Mouse (Mus musculus) c-Kit-positive CD71-negative TER-119-negative erythroid progenitor cells, embryonic 14.5 days (primary cell): ENCODE data around the gene Rnf39.
A peak's percentile ranks its signal among the peaks of the same experiment; 100 is the strongest.
"Not testable (repeated sequence)": the region's sequence is repeated elsewhere in the genome, so short reads cannot be mapped to it uniquely, and the experiment has no call there.

Experiments
- DNase-seq: peaks from one replicate; pipeline ENCODE4 v3.0.0-alpha.2; 2013; ENCODE audit warnings: low read depth

The Rnf39 gene

GRCm38 (mm10) chr17:36982253-36983155 lies 39.8 kb downstream of the Rnf39 start:
- no peak for DNase-seq

DNA sequence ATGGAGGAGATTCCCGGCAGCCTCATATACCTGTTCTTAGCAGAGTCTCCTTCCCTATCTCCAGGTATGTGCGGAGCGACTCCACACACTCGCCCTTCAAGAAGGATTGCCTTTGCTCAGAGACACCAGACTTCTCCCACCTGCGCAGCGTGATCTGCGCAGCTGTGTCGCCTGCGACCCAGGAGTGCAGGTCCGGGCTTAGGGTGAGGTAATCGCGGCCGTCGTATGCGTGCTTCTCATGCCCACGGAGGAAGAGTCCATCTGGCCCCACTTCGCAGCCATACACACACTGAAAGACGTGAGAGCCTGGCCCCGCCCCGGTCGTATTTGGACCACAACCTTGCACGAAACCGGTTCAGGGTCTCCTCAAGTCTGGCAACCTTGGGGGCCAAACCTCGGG lies 45.8 kb downstream of the Rnf39 start:
- no peak for DNase-seq

GRCm38 (mm10) chr17:36989437-36989836 lies 46.7 kb downstream of the Rnf39 start, which contains the start of gene H2-M5:
H2-M5 (minus strand) TSS chr17:36989537.
- no peak for DNase-seq

- DNase-seq = not testable (repeated sequence)
These were observed 47.9 kb downstream of the Rnf39 start for GRCm38 (mm10) chr17:36990630-36991029.

DNA sequence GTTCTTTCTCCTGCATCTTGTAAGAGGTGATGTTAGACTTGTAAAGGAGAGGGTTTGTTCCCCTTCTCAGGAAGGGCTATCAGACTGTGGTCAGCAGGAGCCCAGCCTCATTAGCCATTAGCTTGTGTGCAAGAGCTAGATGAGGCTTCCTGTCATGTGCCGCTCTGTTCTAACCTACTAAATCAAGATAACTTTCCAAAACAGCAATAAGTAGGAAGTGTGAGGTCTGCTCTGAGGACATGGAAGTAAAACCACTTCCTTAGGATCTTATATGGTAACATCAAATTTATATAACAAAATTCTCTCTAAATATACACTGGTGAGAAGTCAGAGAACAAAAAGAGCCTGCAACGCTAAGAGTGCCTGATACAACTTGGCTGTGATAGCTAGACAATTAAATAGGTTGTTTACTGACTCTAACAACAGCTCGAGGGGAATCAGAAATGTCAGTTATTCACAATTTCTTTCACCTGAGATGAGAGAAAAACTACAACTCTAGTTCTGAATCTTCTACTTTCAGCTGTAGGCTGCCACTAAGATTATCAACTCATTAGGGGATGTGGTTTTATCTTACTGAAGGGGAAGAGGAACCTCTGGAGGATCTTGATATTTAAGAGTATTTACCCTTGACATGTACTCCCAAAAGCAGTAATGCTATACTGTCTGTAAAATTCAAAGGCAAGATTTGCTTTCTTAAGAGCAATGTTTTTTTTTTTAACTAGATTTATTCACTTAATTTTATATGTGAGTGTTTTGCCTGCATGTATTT lies 49.8 kb downstream of the Rnf39 start:
- DNase-seq = no peak

DNA sequence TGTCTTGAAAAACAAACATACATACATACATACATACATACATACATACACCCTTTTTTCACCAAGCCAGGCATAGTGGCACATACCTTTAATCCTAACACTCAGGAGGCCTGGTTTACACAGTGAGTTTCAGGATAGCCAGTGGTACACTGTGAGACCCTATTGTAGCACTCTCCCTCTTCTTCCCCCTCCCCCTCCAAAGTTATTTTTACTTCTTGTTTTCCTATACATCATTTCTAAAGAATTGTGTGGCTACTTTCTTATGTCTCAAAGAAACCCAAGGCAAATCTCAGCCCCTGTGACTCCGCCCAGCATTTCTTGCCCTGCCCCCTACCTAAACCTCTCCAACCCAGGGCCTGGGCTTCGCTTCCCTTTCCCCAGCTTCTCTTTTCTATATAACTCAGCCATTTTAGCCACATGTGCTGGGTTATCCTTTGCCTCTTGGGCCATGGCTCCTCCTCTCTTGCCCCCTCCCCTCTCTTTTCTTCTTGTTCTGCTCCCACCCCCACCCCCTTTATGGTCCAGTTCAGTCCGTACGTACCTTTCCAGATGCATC lies 51.1 kb downstream of the Rnf39 start:
- no peak for DNase-seq

- DNase-seq = no peak
These were observed 51.8 kb downstream of the Rnf39 start for GRCm38 (mm10) chr17:36994528-36994927.

DNA sequence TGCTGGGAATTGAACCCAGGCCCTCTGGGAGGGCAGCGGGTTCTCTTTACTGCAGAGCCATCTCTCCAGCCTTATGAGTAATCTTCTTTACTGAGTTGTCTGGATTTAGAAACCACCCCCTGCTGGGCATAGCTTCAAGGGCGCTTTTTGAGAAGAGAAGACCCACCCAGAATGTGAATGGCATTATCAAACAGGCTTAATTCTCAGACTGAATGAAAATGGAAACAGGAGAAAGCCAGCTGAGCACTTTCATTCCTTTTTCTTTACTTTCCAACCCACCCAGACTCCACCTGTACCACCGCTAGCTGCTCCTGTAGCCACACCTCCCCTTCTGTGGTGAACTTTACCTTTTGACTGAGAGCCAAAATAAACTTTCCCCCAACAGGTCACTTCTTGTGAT lies 52.7 kb downstream of the Rnf39 start:
- DNase-seq = no peak

GRCm38 (mm10) chr17:36997033-36997735 lies 54.5 kb downstream of the Rnf39 start:
- peak; percentile 66 for DNase-seq
